24 mouse cellular contexts compared by ENCODE assay signal in genomic region chr7:35113136-35113535, GRCm38 (mm10). TPM values are rescaled to one million over a fixed set of nuclear protein-coding genes. Genes with fewer than 3 reads are reported as not detected.
DNase-seq lines count a peak whose midpoint lies in the region; ATAC-seq and TF ChIP-seq lines count a peak whose summit lies in the region.
"Had no signal": no experiment of that assay in that cellular context is flagged by ENCODE, and none has a peak within 500 bp of the region (broad histone marks: within the 10 kb centered on the region; RNA-seq: fewer than 3 reads in every experiment).

No protein-coding gene starts in this region.

- peaks cover 22% of the 10 kb centered on the region for H3K27me3 ChIP-seq in lung, embryonic 14.5 days (ENCODE audit: insufficient read depth, low read length)
- peaks cover 19% of the 10 kb centered on the region for H3K27me3 ChIP-seq in lung, embryonic 15.5 days
- peaks cover 29% of the 10 kb centered on the region for H3K27me3 ChIP-seq in hindbrain, embryonic 14.5 days (ENCODE audit: control insufficient read depth, insufficient read depth, low read length)

- H3K27ac ChIP-seq in layer of hippocampus, adult 2 months, result peak overlapping the region; percentile 55; the same call in 1 of the 2 replicates
- peak overlapping the region; percentile 63; the same call in 1 of the 2 replicates for H3K27ac ChIP-seq in lung, embryonic 14.5 days (ENCODE audit: low read depth)
- peak overlapping the region; percentile 86 for H3K27ac ChIP-seq in lung, embryonic 15.5 days
- H3K27ac ChIP-seq in hindbrain, embryonic 14.5 days, result no peak overlapping the region
- H3K27ac ChIP-seq: forebrain, embryonic 12.5 days; heart, adult 2 months; heart, embryonic 13.5 days; hindbrain, embryonic 15.5 days; liver, embryonic 14.5 days; midbrain, embryonic 15.5 days; neural tube, embryonic 15.5 days had no signal

- no peak for DNase-seq in layer of hippocampus, adult 2 months (ENCODE audit: low spot score in 2 of 2)
- no peak for DNase-seq in layer of hippocampus, adult 18-20 months (ENCODE audit: low spot score in 2 of 2)
- DNase-seq in lung, embryonic 14.5 days, result peak; percentile 31
- peak; percentile 91 for DNase-seq in lung, postnatal 25 days (ENCODE audit: low spot score)
- DNase-seq in hindbrain, embryonic 14.5 days (ENCODE audit: low spot score), result no peak
- DNase-seq in retina, postnatal 1 day, result no peak
- DNase-seq: B cell, adult 2 months; cerebellum, adult 18-20 months; gastrocnemius, postnatal 25 days; heart, adult 2 months; kidney, adult 8-10 months; kidney, postnatal 10 days; liver; thymus, postnatal 14 days had no signal

- H3K4me3 ChIP-seq in layer of hippocampus, adult 2 months, result no peak overlapping the region
- H3K4me3 ChIP-seq in lung, embryonic 14.5 days (ENCODE audit: low read depth, low read length), result no peak overlapping the region
- no peak overlapping the region for H3K4me3 ChIP-seq in lung, embryonic 15.5 days
- H3K4me3 ChIP-seq in hindbrain, embryonic 14.5 days (replicated peaks; ENCODE audit: low read length), result no peak overlapping the region
- H3K4me3 ChIP-seq: erythroblast, embryonic 14.5 days; forebrain, embryonic 12.5 days; heart, adult 2 months; heart, embryonic 13.5 days; hindbrain, embryonic 15.5 days; midbrain, embryonic 15.5 days; neural tube, embryonic 15.5 days had no signal

- 29% methylated on average over 4 of the region's 4 CpGs for WGBS in lung, embryonic 14.5 days
- WGBS in lung, embryonic 15.5 days, result 20% methylated on average over 4 of the region's 4 CpGs
- 61% methylated on average over 4 of the region's 4 CpGs for WGBS in hindbrain, embryonic 14.5 days

- no peak overlapping the region for H3K9ac ChIP-seq in lung, embryonic 14.5 days
- no peak overlapping the region for H3K9ac ChIP-seq in lung, embryonic 15.5 days
- no peak overlapping the region for H3K9ac ChIP-seq in hindbrain, embryonic 14.5 days
- H3K9ac ChIP-seq: forebrain, embryonic 12.5 days; heart, embryonic 13.5 days; hindbrain, embryonic 15.5 days; liver, embryonic 14.5 days; midbrain, embryonic 15.5 days; neural tube, embryonic 15.5 days had no signal

- no peak for ATAC-seq in lung, embryonic 14.5 days (ENCODE audit: insufficient read depth)
- ATAC-seq in lung, embryonic 15.5 days (ENCODE audit: borderline replicate concordance, extremely low read depth, low FRiP score, low TSS enrichment), result peak; percentile 47
- ATAC-seq in hindbrain, embryonic 14.5 days (ENCODE audit: low FRiP score), result no peak
- ATAC-seq: activated CD4-positive, CD25-positive, alpha-beta regulatory T cell, adult 4 months; inflammation-experienced regulatory T-cells, adult 6 months; midbrain, embryonic 15.5 days had no signal

- no peaks in the 10 kb centered on the region for H3K9me3 ChIP-seq in lung, embryonic 14.5 days (ENCODE audit: low read depth, low read length)
- H3K9me3 ChIP-seq in lung, embryonic 15.5 days, result 0 out of 2 replicates have a peak, but pooled peaks cover 3% of the 10 kb centered on the region
- H3K9me3 ChIP-seq in hindbrain, embryonic 14.5 days (ENCODE audit: control insufficient read depth, low read length), result no peaks in the 10 kb centered on the region
- H3K9me3 ChIP-seq: forebrain, embryonic 12.5 days; heart, embryonic 13.5 days; hindbrain, embryonic 15.5 days; midbrain, embryonic 15.5 days; neural tube, embryonic 15.5 days had no signal

- TF ChIP-seq CTCF in layer of hippocampus, adult 2 months (conservative IDR thresholded peaks at IDR 0.05), result no peak
- TF ChIP-seq CTCF in lung, embryonic 14.5 days (IDR thresholded peaks at IDR 0.05; ENCODE audit: low read depth), result no peak

- no peaks in the 10 kb centered on the region for H3K36me3 ChIP-seq in lung, embryonic 14.5 days (ENCODE audit: insufficient read depth)
- no peaks in the 10 kb centered on the region for H3K36me3 ChIP-seq in lung, embryonic 15.5 days
- H3K36me3 ChIP-seq in hindbrain, embryonic 14.5 days (replicated peaks; ENCODE audit: control insufficient read depth, insufficient read depth), result no peaks in the 10 kb centered on the region
- H3K36me3 ChIP-seq: forebrain, embryonic 12.5 days; heart, embryonic 13.5 days; hindbrain, embryonic 15.5 days; midbrain, embryonic 15.5 days; neural tube, embryonic 15.5 days had no signal

- H3K4me1 ChIP-seq in lung, embryonic 14.5 days (ENCODE audit: insufficient read depth), result no peaks in the 10 kb centered on the region; the same call in 1 of the 2 replicates
- peaks cover 31% of the 10 kb centered on the region for H3K4me1 ChIP-seq in lung, embryonic 15.5 days
- H3K4me1 ChIP-seq in hindbrain, embryonic 14.5 days (replicated peaks; ENCODE audit: control insufficient read depth, insufficient read depth, low read length), result peaks cover 5% of the 10 kb centered on the region

- H3K4me2 ChIP-seq in lung, embryonic 14.5 days, result no peak overlapping the region
- H3K4me2 ChIP-seq in lung, embryonic 15.5 days, result no peak overlapping the region
- H3K4me2 ChIP-seq in hindbrain, embryonic 14.5 days (replicated peaks), result no peak overlapping the region
- H3K4me2 ChIP-seq: forebrain, embryonic 12.5 days; heart, embryonic 13.5 days; hindbrain, embryonic 15.5 days; midbrain, embryonic 15.5 days; neural tube, embryonic 15.5 days had no signal

RNA-seq across cellular contexts. Expression of gene Cebpa, which starts 6.0 kb away (rescaled TPM):
- 10 to 100 TPM; 16.6 to 18.0 TPM for total RNA-seq in layer of hippocampus, adult 2 months (2021)
- 10 to 100 TPM; 21.4 to 22.4 TPM for total RNA-seq in layer of hippocampus, adult 18-20 months (2021)
- polyA plus RNA-seq in lung, embryonic 14.5 days (2014; fragmentation: Nextera tagmentation; extraction: Ambion mirVana), result 5.1 and 6.0 TPM in 2 replicates
- 6.9 and 7.3 TPM in 2 replicates for polyA plus RNA-seq in lung, embryonic 15.5 days (2015; fragmentation: Nextera tagmentation; extraction: Ambion mirVana)
- polyA plus RNA-seq in hindbrain, embryonic 14.5 days (2014; fragmentation: Nextera tagmentation; extraction: Ambion mirVana), result 0.82 and 1.0 TPM in 2 replicates

RNA-seq across cellular contexts. Expression of gene Cebpg, which starts 56.8 kb away (rescaled TPM):
- total RNA-seq in layer of hippocampus, adult 2 months (2021), result 10 to 100 TPM; 28.0 to 32.8 TPM
- 10 to 100 TPM; 36.2 to 36.5 TPM for total RNA-seq in layer of hippocampus, adult 18-20 months (2021)
- 38.6 and 41.7 TPM in 2 replicates for polyA plus RNA-seq in lung, embryonic 14.5 days (2014; fragmentation: Nextera tagmentation; extraction: Ambion mirVana)
- 42.3 and 44.9 TPM in 2 replicates for polyA plus RNA-seq in lung, embryonic 15.5 days (2015; fragmentation: Nextera tagmentation; extraction: Ambion mirVana)
- 28.3 and 30.8 TPM in 2 replicates for polyA plus RNA-seq in hindbrain, embryonic 14.5 days (2014; fragmentation: Nextera tagmentation; extraction: Ambion mirVana)

Comparison
In these comparisons a context has a peak if more than half of its experiments do, and no peak if none do; other contexts are left out.
1. DNase-seq: peak in lung, embryonic 14.5 days (single experiment) and lung, postnatal 25 days (single experiment); none in layer of hippocampus, adult 2 months (0 of 2), layer of hippocampus, adult 18-20 months (0 of 2), hindbrain, embryonic 14.5 days (single experiment) and retina, postnatal 1 day (single experiment).